ENCODE assay signal across 8 mouse cellular contexts in genomic region chr1:64918810-64919528, GRCm38 (mm10). TPM values are rescaled to one million over a fixed set of nuclear protein-coding genes. Genes with fewer than 3 reads are reported as not detected.
A peak's percentile ranks its signal among the peaks of the same experiment; 100 is the strongest.
DNase-seq lines count a peak whose midpoint lies in the region; ATAC-seq lines count a peak whose summit lies in the region.
"Had no signal": no experiment of that assay in that cellular context is flagged by ENCODE, and none has a peak within 500 bp of the region (broad histone marks: within the 10 kb centered on the region; RNA-seq: fewer than 3 reads in every experiment).

No protein-coding gene starts in this region.

- H3K4me1 ChIP-seq in heart, embryonic 10.5 days: 0 out of 2 replicates have a peak, but pooled peaks cover 6% of the 10 kb centered on the region
- H3K4me1 ChIP-seq in stomach, embryonic 14.5 days (ENCODE audit: control insufficient read depth, insufficient read depth, low read length): peaks cover 12% of the 10 kb centered on the region; the same call in 1 of the 2 replicates
- H3K4me1 ChIP-seq: liver, embryonic 13.5 days had no signal

- H3K27ac ChIP-seq in heart, embryonic 10.5 days: peak overlapping the region; percentile 22; the same call in 1 of the 2 replicates
- H3K27ac ChIP-seq in stomach, embryonic 14.5 days (ENCODE audit: low read length): no peak overlapping the region
- H3K27ac ChIP-seq: liver, embryonic 13.5 days had no signal

- DNase-seq in urinary bladder, postnatal 14 days (ENCODE audit: low spot score): peak; percentile 12
- no peak for DNase-seq in urinary bladder, postnatal 4 days (ENCODE audit: low spot score in 2 of 2)
- peak; percentile 76 for DNase-seq in cerebellum, adult 9-10 months
- no peak for DNase-seq in heart, embryonic 10.5 days (ENCODE audit: low spot score)
- peak; percentile 18 for DNase-seq in kidney, postnatal 10 days
- peak; percentile 50 for DNase-seq in lung, postnatal 10 days
- DNase-seq: liver, embryonic 13.5 days had no signal

- ATAC-seq in stomach, embryonic 14.5 days (ENCODE audit: insufficient number of reproducible peaks, insufficient read depth, low FRiP score, low read depth): no peak

- no peak overlapping the region; the same call in 1 of the 2 replicates for H3K4me3 ChIP-seq in heart, embryonic 10.5 days
- no peak overlapping the region for H3K4me3 ChIP-seq in stomach, embryonic 14.5 days (ENCODE audit: low read depth, low read length)
- H3K4me3 ChIP-seq: liver, embryonic 13.5 days had no signal

- no peak overlapping the region for H3K9ac ChIP-seq in stomach, embryonic 14.5 days (replicated peaks; ENCODE audit: low read depth, low read length)
- H3K9ac ChIP-seq: liver, embryonic 13.5 days had no signal

- H3K27me3 ChIP-seq in heart, embryonic 10.5 days (ENCODE audit: insufficient read depth, poor library complexity, severe bottlenecking): no peaks in the 10 kb centered on the region
- no peaks in the 10 kb centered on the region for H3K27me3 ChIP-seq in stomach, embryonic 14.5 days (ENCODE audit: control insufficient read depth, insufficient read depth, low read length)
- H3K27me3 ChIP-seq: liver, embryonic 13.5 days had no signal

- peaks cover 9% of the 10 kb centered on the region; the same call in 1 of the 2 replicates for H3K36me3 ChIP-seq in heart, embryonic 10.5 days
- no peaks in the 10 kb centered on the region; the same call in 1 of the 2 replicates for H3K36me3 ChIP-seq in stomach, embryonic 14.5 days (ENCODE audit: control insufficient read depth, insufficient read depth, low read length)

- H3K9me3 ChIP-seq in heart, embryonic 10.5 days: no peaks in the 10 kb centered on the region
- H3K9me3 ChIP-seq in stomach, embryonic 14.5 days (ENCODE audit: control insufficient read depth, low read depth, low read length): no peaks in the 10 kb centered on the region
- H3K9me3 ChIP-seq: liver, embryonic 13.5 days had no signal

- 51% methylated on average over 14 of the region's 14 CpGs for WGBS in heart, embryonic 10.5 days
- 52% methylated on average over 14 of the region's 14 CpGs for WGBS in stomach, embryonic 14.5 days

- 0 out of 2 replicates have a peak overlapping the region, but pooled peaks have one; percentile 8 for H3K4me2 ChIP-seq in stomach, embryonic 14.5 days (replicated peaks; ENCODE audit: low read depth, low read length)
- H3K4me2 ChIP-seq: liver, embryonic 13.5 days had no signal

RNA-seq across cellular contexts. Expression of gene Plekhm3, which starts 37.7 kb away (rescaled TPM):
- polyA plus RNA-seq in heart, embryonic 10.5 days (2016; fragmentation: Nextera tagmentation; extraction: Ambion mirVana): 9.3 TPM in 2 replicates
- polyA plus RNA-seq in stomach, embryonic 14.5 days (2014; fragmentation: Nextera tagmentation; extraction: Ambion mirVana): 8.4 and 10.4 TPM in 2 replicates

Comparison
In these comparisons a context has a peak if more than half of its experiments do, and no peak if none do; other contexts are left out.
1. DNase-seq: peak in urinary bladder, postnatal 14 days (single experiment), cerebellum, adult 9-10 months (single experiment), kidney, postnatal 10 days (single experiment) and lung, postnatal 10 days (single experiment); none in urinary bladder, postnatal 4 days (0 of 2) and heart, embryonic 10.5 days (single experiment).